9 mouse cellular contexts compared by ENCODE assay signal in the genomic region with DNA sequence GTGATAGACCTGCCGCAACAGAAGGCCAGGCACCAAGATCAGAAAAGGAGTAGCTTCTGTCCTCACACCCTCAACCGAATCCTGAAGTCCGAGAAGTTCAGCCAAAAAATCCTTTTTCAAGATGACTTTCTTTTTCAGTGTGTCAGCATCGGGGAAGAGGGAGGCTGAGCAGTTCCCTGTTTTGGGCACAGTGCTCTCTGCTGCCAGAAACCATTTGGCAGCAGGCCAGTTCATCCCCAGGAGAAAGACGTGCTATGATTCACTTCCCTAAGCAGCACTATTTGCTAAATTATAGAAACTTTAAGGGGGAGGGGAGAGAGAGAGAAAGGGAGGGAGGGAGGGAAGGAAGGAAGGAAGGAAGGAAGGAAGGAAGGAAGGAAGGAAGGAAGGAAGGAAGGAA. TPM values are rescaled to one million over a fixed set of nuclear protein-coding genes. Genes with fewer than 3 reads are reported as not detected.
DNase-seq lines count a peak whose midpoint lies in the region; ATAC-seq and TF ChIP-seq lines count a peak whose summit lies in the region.
"Had no signal": no experiment of that assay in that cellular context is flagged by ENCODE, and none has a peak within 500 bp of the region (broad histone marks: within the 10 kb centered on the region; RNA-seq: fewer than 3 reads in every experiment).

No protein-coding gene starts in this region.

- no peak for ATAC-seq in kidney, postnatal 0 days (replicated peaks; ENCODE audit: low FRiP score, low read depth)
- ATAC-seq in lung, postnatal 0 days, result peak; percentile 67
- no peak for ATAC-seq in CD4-positive, CD25-positive, alpha-beta regulatory T cell, adult 4 months

- peak; percentile 40 to 46 for DNase-seq in lung, adult 18-20 months
- no peak for DNase-seq in lung, adult 2 months
- peak; percentile 89 to 92 for DNase-seq in adrenal gland, postnatal 36 days
- DNase-seq in gastrocnemius, postnatal 36 days, result peak; percentile 51 to 72
- DNase-seq in kidney, postnatal 0 days (ENCODE audit: low spot score), result peak; percentile 60
- DNase-seq in lung, postnatal 0 days (ENCODE audit: low spot score), result peak; percentile 77
- peak; percentile 69 for DNase-seq in testis, postnatal 14 days (ENCODE audit: low spot score)
- DNase-seq: liver, embryonic 13.5 days had no signal

- H3K4me2 ChIP-seq in kidney, postnatal 0 days (ENCODE audit: low read length), result no peak overlapping the region
- H3K4me2 ChIP-seq in lung, postnatal 0 days (replicated peaks; ENCODE audit: low read depth, low read length), result no peak overlapping the region
- H3K4me2 ChIP-seq: liver, embryonic 13.5 days had no signal

- H3K36me3 ChIP-seq in kidney, postnatal 0 days (ENCODE audit: insufficient read depth, low read length), result peaks cover 11% of the 10 kb centered on the region; the same call in 1 of the 2 replicates
- 0 out of 2 replicates have a peak, but pooled peaks cover 4% of the 10 kb centered on the region for H3K36me3 ChIP-seq in lung, postnatal 0 days (ENCODE audit: insufficient read depth, low read length)
- H3K36me3 ChIP-seq: liver, embryonic 13.5 days had no signal

- TF ChIP-seq EP300 in lung, postnatal 0 days (IDR thresholded peaks at IDR 0.05), result no peak

- no peak overlapping the region for H3K27ac ChIP-seq in kidney, postnatal 0 days
- H3K27ac ChIP-seq in lung, postnatal 0 days (ENCODE audit: low read length), result peak overlapping the region; percentile 47
- H3K27ac ChIP-seq: liver, embryonic 13.5 days had no signal

- H3K4me1 ChIP-seq in lung, adult 2 months (ENCODE audit: control insufficient read depth, insufficient read depth, low read length), result no peaks in the 10 kb centered on the region
- H3K4me1 ChIP-seq in kidney, postnatal 0 days (replicated peaks; ENCODE audit: insufficient read depth, low read length), result no peaks in the 10 kb centered on the region; the same call in 1 of the 2 replicates
- H3K4me1 ChIP-seq in lung, postnatal 0 days (ENCODE audit: insufficient read depth, low read depth, low read length), result peaks cover 6% of the 10 kb centered on the region; the same call in 1 of the 2 replicates
- H3K4me1 ChIP-seq: liver, embryonic 13.5 days had no signal

- intact Hi-C loops in gastrocnemius, postnatal 36 days (cut with DNase I), result no loop called here

- no peaks in the 10 kb centered on the region for H3K27me3 ChIP-seq in kidney, postnatal 0 days (ENCODE audit: insufficient read depth, low read length)
- H3K27me3 ChIP-seq in lung, postnatal 0 days (replicated peaks; ENCODE audit: insufficient read depth, low read length), result no peaks in the 10 kb centered on the region

- no peak overlapping the region for H3K9ac ChIP-seq in kidney, postnatal 0 days (ENCODE audit: low read depth, low read length)
- no peak overlapping the region for H3K9ac ChIP-seq in lung, postnatal 0 days (replicated peaks; ENCODE audit: low read depth)
- H3K9ac ChIP-seq: liver, embryonic 13.5 days had no signal

- no peak overlapping the region for H3K4me3 ChIP-seq in lung, adult 2 months (replicated peaks; ENCODE audit: extremely low read depth, low read depth, low read length)
- H3K4me3 ChIP-seq in kidney, postnatal 0 days (replicated peaks; ENCODE audit: low read depth, low read length), result no peak overlapping the region
- no peak overlapping the region for H3K4me3 ChIP-seq in lung, postnatal 0 days (ENCODE audit: low read depth, low read length)
- H3K4me3 ChIP-seq: liver, embryonic 13.5 days had no signal

- no peak for TF ChIP-seq POLR2A in lung, adult 2 months (IDR thresholded peaks at IDR 0.05; ENCODE audit: borderline replicate concordance, extremely low read depth, low read depth, low read length)

- no peak for TF ChIP-seq CTCF in lung, adult 2 months (IDR thresholded peaks at IDR 0.05; ENCODE audit: insufficient read depth, low read length)
- no peak for TF ChIP-seq CTCF in kidney, postnatal 0 days (IDR thresholded peaks at IDR 0.05; ENCODE audit: low read depth)
- no peak for TF ChIP-seq CTCF in lung, postnatal 0 days (IDR thresholded peaks at IDR 0.05)

- no peaks in the 10 kb centered on the region for H3K9me3 ChIP-seq in kidney, postnatal 0 days (replicated peaks; ENCODE audit: low read length)
- H3K9me3 ChIP-seq in lung, postnatal 0 days (ENCODE audit: low read length), result no peaks in the 10 kb centered on the region
- H3K9me3 ChIP-seq: liver, embryonic 13.5 days had no signal

- 35% methylated on average over 5 of the region's 5 CpGs for WGBS in lung, adult 2 months
- 47% methylated on average over 5 of the region's 5 CpGs for WGBS in kidney, postnatal 0 days
- 24% methylated on average over 5 of the region's 5 CpGs for WGBS in lung, postnatal 0 days

RNA-seq across cellular contexts. Expression of a gene that starts 26.1 kb away (rescaled TPM):
- polyA plus RNA-seq in lung, adult 2 months (2012; rRNA removed), result 22.5 and 22.7 TPM in 2 replicates
- 10 to 100 TPM; 49.2 to 52.9 TPM for total RNA-seq in adrenal gland, postnatal 36 days (2021)
- 1 to 10 TPM; 2.7 to 3.2 TPM for total RNA-seq in gastrocnemius, postnatal 36 days (2021)
- polyA plus RNA-seq in kidney, postnatal 0 days (2015; fragmentation: Nextera tagmentation; extraction: Ambion mirVana), result 91.4 and 92.6 TPM in 2 replicates
- 60.8 and 67.1 TPM in 2 replicates for polyA plus RNA-seq in lung, postnatal 0 days (2015; fragmentation: Nextera tagmentation; extraction: Ambion mirVana)
- 10 to 100 TPM; 11.9 to 13.4 TPM for polyA plus RNA-seq in CD4-positive, CD25-positive, alpha-beta regulatory T cell, adult 4 months (2017; shearing (Covaris generic))
